Mouse (Mus musculus) embryonic facial prominence, embryonic 11.5 days (tissue): ENCODE data around the gene Rrnad1. TPM values are rescaled to one million over a fixed set of nuclear protein-coding genes. Genes with fewer than 3 reads are reported as not detected.
"Not testable (repeated sequence)": the region's sequence is repeated elsewhere in the genome, so short reads cannot be mapped to it uniquely, and the experiment has no call there.

ENCODE experiments used
- ATAC-seq: fragments of 200-750 bp; cut with Nextera tagmentation; replicated peaks from 2 replicates; pipeline ENCODE4 v1.8.0; 2017; ENCODE audit warnings: low read depth; ENCODE audit not compliant: insufficient number of reproducible peaks, low FRiP score, low TSS enrichment
- DNase-seq: peaks from one replicate; pipeline ENCODE4 v3.0.0-alpha.2; 2015; ENCODE audit warnings: low spot score
- H3K27ac ChIP-seq: fragments of 300-500 bp; sonication (generic); replicated peaks from 2 replicates; pipeline ENCODE4 v1.5.1; 2014; ENCODE audit warnings: mild to moderate bottlenecking, low read depth, low read length, control low read depth
- H3K27me3 ChIP-seq: fragments of 300-500 bp; sonication (generic); 2 replicates; pipeline ENCODE4 v1.6.1; 2014; ENCODE audit warnings: mild to moderate bottlenecking, low read length, moderate library complexity, mixed read lengths; ENCODE audit not compliant: control insufficient read depth, insufficient read depth
- H3K36me3 ChIP-seq: fragments of 300-500 bp; sonication (generic); replicated peaks from 2 replicates; pipeline ENCODE4 v1.6.1; 2014; ENCODE audit warnings: low read depth, mild to moderate bottlenecking, low read length, moderate library complexity, mixed read lengths; ENCODE audit not compliant: control insufficient read depth, insufficient read depth
- H3K4me1 ChIP-seq: fragments of 300-500 bp; sonication (generic); 2 replicates; pipeline ENCODE4 v1.6.1; 2014; ENCODE audit warnings: low read length, mixed read lengths; ENCODE audit not compliant: control insufficient read depth, insufficient read depth
- H3K4me2 ChIP-seq: fragments of 300-500 bp; sonication (generic); 2 replicates; pipeline ENCODE4 v1.6.1; 2014; ENCODE audit warnings: low read depth, mild to moderate bottlenecking, control low read depth, low read length, moderate library complexity
- H3K4me3 ChIP-seq: fragments of 300-500 bp; sonication (generic); 2 replicates; pipeline ENCODE4 v1.5.1; 2014; ENCODE audit warnings: low read depth, low read length, control low read depth
- H3K9ac ChIP-seq: fragments of 300-500 bp; sonication (generic); replicated peaks from 2 replicates; pipeline ENCODE4 v1.6.1; 2014; ENCODE audit warnings: mild to moderate bottlenecking, control low read depth, low read length
- H3K9me3 ChIP-seq: fragments of 300-500 bp; sonication (generic); replicated peaks from 2 replicates; pipeline ENCODE4 v1.6.1; 2016; ENCODE audit warnings: mild to moderate bottlenecking, low read length, inconsistent platforms, mixed read lengths; ENCODE audit not compliant: control insufficient read depth
- WGBS: fragments of 180-500 bp; shearing (Covaris S2); extraction: QIAGEN DNeasy Blood & Tissue Kit; methylation state at CpG from one replicate; pipeline ENCODE4 v1.1.7; 2014; 5-methylcytosine and 5-hydroxymethylcytosine counted together
- polyA plus RNA-seq: library from polyadenylated mRNA; unstranded; fragments of >200 nt; fragmentation: Nextera tagmentation; extraction: Ambion mirVana; gene quantifications from 2 replicates; pipeline ENCODE4 v1.2.1, GENCODE M21; 2014

Rrnad1 gene
- polyA plus RNA-seq, 1 experiment from 2014 or later, result 13.5 TPM

- Histone ChIP-seq H3K9me3 (no peaks in the 10 kb centered on the region), H3K27ac (no peak overlapping the region), H3K9ac (no peak overlapping the region), H3K4me3 (no peak overlapping the region), H3K27me3 (no peaks in the 10 kb centered on the region), H3K4me2 (no peak overlapping the region), H3K4me1 (no peaks in the 10 kb centered on the region), H3K36me3 (no peaks in the 10 kb centered on the region)
- no peak for DNase-seq
- no peak for ATAC-seq
- 56% methylated on average over 1 of the region's 1 CpGs for WGBS
Observed at GRCm38 (mm10) chr3:87901036-87901624, 29.4 kb downstream of the Rrnad1 start.

DNA sequence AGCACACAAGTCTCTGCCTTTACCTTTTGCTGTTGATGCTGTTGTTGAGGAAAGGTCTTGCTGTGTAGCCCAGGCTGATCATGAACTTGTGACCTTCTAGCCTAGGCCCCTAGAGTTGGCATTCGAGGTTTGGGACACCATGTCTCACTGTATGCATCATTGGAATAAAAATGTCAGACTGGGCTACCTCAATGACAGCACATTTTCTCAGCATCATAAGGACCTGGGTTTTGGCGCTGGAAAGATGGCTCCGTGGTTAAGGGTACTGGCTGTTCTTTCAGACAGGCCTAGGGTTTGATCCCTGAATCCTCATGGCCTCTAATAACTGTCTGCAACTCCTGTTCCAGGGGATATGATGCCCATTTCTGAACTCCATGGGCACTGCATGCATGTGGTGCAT is 30.7 kb downstream of the Rrnad1 start:
- H3K9me3 ChIP-seq, result no peaks in the 10 kb centered on the region
- H3K4me2 ChIP-seq, result no peak overlapping the region
- no peaks in the 10 kb centered on the region for H3K4me1 ChIP-seq
- no peaks in the 10 kb centered on the region for H3K27me3 ChIP-seq
- H3K27ac ChIP-seq, result no peak overlapping the region
- no peak for DNase-seq
- no peak for ATAC-seq
- H3K36me3 ChIP-seq, result no peaks in the 10 kb centered on the region
- H3K9ac ChIP-seq, result no peak overlapping the region
- no peak overlapping the region for H3K4me3 ChIP-seq
- 66% methylated on average over 3 of the region's 3 CpGs for WGBS

GRCm38 (mm10) chr3:87899266-87899665 is 31.3 kb downstream of the Rrnad1 start:
- Histone ChIP-seq H3K9ac (no peak overlapping the region), H3K4me2 (no peak overlapping the region), H3K36me3 (no peaks in the 10 kb centered on the region), H3K4me1 (no peaks in the 10 kb centered on the region), H3K27ac (no peak overlapping the region), H3K27me3 (no peaks in the 10 kb centered on the region), H3K4me3 (no peak overlapping the region), H3K9me3 (no peaks in the 10 kb centered on the region)
- 70% methylated on average over 3 of the region's 3 CpGs for WGBS
- no peak for DNase-seq
- ATAC-seq, result no peak

GRCm38 (mm10) chr3:87893367-87893905 is 37.1 kb downstream of the Rrnad1 start:
- no peaks in the 10 kb centered on the region for H3K36me3 ChIP-seq
- H3K9me3 ChIP-seq, result no peaks in the 10 kb centered on the region
- no peaks in the 10 kb centered on the region for H3K4me1 ChIP-seq
- WGBS, result 73% methylated on average over 3 of the region's 3 CpGs
- no peaks in the 10 kb centered on the region for H3K27me3 ChIP-seq
- no peak overlapping the region for H3K4me3 ChIP-seq
- no peak for DNase-seq
- ATAC-seq, result no peak
- H3K4me2 ChIP-seq, result no peak overlapping the region
- H3K27ac ChIP-seq, result no peak overlapping the region
- no peak overlapping the region for H3K9ac ChIP-seq

DNA sequence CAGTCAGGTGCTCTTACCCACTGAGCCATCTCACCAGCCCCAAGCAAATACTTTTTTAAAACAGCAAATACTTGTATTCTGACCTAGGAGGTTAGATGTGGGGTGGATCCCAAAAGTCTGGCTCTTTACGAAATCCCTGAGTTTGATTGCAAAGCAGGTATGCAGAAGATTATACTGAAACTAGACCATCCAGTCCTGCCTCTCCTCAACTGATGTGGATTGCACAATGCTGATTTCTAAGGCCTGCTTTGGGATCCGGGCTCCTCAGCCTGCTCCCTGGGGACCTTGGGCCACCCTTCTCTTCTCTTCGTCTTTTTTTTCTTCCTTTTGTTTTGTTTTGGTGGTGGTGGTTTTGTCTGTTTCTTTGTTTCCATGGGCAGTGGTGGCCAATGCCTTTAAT is 39.0 kb downstream of the Rrnad1 start:
- 61% methylated on average over 3 of the region's 3 CpGs for WGBS
- no peak overlapping the region for H3K4me2 ChIP-seq
- ATAC-seq, result no peak
- no peaks in the 10 kb centered on the region for H3K9me3 ChIP-seq
- no peaks in the 10 kb centered on the region for H3K36me3 ChIP-seq
- no peaks in the 10 kb centered on the region for H3K4me1 ChIP-seq
- H3K4me3 ChIP-seq, result no peak overlapping the region
- no peak overlapping the region for H3K9ac ChIP-seq
- H3K27ac ChIP-seq, result no peak overlapping the region
- DNase-seq, result no peak
- no peaks in the 10 kb centered on the region for H3K27me3 ChIP-seq

- H3K36me3 ChIP-seq, H3K4me1 ChIP-seq, H3K27ac ChIP-seq, H3K9ac ChIP-seq, DNase-seq, ATAC-seq, H3K4me3 ChIP-seq, H3K9me3 ChIP-seq, H3K4me2 ChIP-seq, H3K27me3 ChIP-seq: not testable (repeated sequence)
- 83% methylated on average over 4 of the region's 4 CpGs for WGBS
Observed at GRCm38 (mm10) chr3:87887400-87887799, 43.1 kb downstream of the Rrnad1 start.

GRCm38 (mm10) chr3:87886416-87886815 is 44.1 kb downstream of the Rrnad1 start:
- ATAC-seq, result no peak
- Histone ChIP-seq H3K4me2 (no peak overlapping the region), H3K9me3 (no peaks in the 10 kb centered on the region), H3K36me3 (no peaks in the 10 kb centered on the region), H3K27me3 (no peaks in the 10 kb centered on the region), H3K27ac (no peak overlapping the region), H3K4me3 (no peak overlapping the region), H3K9ac (no peak overlapping the region), H3K4me1 (no peaks in the 10 kb centered on the region)
- DNase-seq, result no peak
- WGBS, result 77% methylated on average over 6 of the region's 6 CpGs

- Histone ChIP-seq H3K27me3 (no peaks in the 10 kb centered on the region), H3K4me2 (peak overlapping the region; percentile 5), H3K36me3 (no peaks in the 10 kb centered on the region), H3K27ac (no peak overlapping the region), H3K9ac (no peak overlapping the region; the same call in 1 of the 2 replicates), H3K4me1 (no peaks in the 10 kb centered on the region), H3K4me3 (peak overlapping the region; percentile 97), H3K9me3 (no peaks in the 10 kb centered on the region)
- ATAC-seq (peak; percentile 14; the same call in 1 of the 2 replicates), DNase-seq (no peak)
- WGBS, result 9% methylated on average over 10 of the region's 10 CpGs
Observed at GRCm38 (mm10) chr3:87886004-87886365, 44.5 kb downstream of the Rrnad1 start.
